Mouse (Mus musculus) gastrocnemius, postnatal 25 days (tissue): ENCODE results near the gene Mfap3. TPM values are rescaled to one million over a fixed set of nuclear protein-coding genes. Genes with fewer than 3 reads are reported as not detected.

Source experiments
- DNase-seq: peaks from one replicate; pipeline ENCODE4 v3.0.0; 2022
- long read RNA-seq, 2 experiments: library from polyadenylated mRNA; stranded (forward); transcript quantifications; one replicate each; pipeline ENCODE4 v2.0.0; 2021
- total RNA-seq, 2 experiments: library from RNA; stranded (reverse); gene quantifications; 1 replicate in 1 of 2; 2 replicates in 1 of 2; pipeline ENCODE4 v1.2.3; 2021

Mfap3 gene
- total RNA-seq, result 1 to 10 TPM; 7.2 to 9.1 TPM
- long read RNA-seq, experiment 1, full-length matches to known transcripts, result 3 of 4 reads
- long read RNA-seq, experiment 1, partial matches to known transcripts, result 0 of 4 reads
- long read RNA-seq, experiment 1, other reads (novel, unspliced or antisense), result 1 of 4 reads
- long read RNA-seq, experiment 2, full-length matches to known transcripts, result 2 of 5 reads
- long read RNA-seq, experiment 2, partial matches to known transcripts, result 1 of 5 reads
- long read RNA-seq, experiment 2, other reads (novel, unspliced or antisense), result 2 of 5 reads

DNA sequence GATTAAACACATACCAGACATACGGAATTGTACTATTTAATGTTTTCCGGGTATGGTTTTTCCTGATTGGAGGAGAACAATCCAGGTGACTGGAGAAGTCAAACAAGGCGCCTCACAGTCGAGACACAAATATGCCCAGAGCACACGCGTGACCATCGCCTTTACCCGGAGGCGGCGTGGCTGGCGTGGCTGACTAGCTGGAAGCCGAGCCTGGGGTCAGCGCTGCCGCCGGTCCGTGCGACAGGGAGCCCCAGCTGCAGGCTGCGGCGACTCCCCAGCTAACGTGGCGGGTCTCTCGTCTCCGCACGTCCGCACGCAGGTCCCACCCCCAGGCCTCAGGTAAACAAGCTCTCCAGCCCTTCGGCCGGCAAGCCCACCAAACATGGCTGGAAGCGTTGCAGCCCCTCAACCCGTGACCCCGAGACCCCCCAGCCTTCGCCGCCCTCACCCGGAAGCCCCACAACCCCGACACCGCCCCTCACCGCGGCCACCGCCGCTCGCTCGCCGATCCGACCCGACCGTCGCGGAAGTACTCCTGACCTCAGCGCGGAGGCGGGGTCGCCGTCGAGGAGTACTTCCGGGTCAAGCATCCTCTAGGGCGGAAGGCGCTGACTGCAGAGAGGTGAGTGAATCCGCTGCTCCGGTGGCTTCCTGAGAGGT is at the start of gene Mfap3, which contains the start of gene Fam114a2:
Mfap3 (plus strand) TSS at position 574 of the 660 bp plus-strand sequence.
Fam114a2 (minus strand) TSS at position 527 of the 660 bp plus-strand sequence.
- DNase-seq, result peak; percentile 87

DNA sequence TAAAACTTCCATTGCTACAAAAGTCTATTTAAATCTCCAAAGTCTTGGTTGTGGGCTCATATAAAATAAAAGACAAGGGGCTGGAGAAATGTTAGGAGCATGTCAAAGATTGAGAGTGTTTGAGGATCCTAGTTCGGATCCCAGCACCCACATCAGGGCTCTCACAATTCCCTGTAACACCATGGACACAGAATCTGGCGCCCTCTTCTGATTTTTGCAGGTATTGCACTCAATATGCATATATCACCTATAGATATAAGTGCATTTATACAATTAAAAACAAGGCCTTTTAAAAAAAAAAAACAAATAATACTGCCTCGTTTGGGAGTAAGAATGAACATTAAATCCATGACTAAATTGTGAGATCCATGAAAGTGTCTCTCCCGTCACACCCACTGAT is 49.8 kb upstream of the Mfap3 start:
- no peak for DNase-seq

DNA sequence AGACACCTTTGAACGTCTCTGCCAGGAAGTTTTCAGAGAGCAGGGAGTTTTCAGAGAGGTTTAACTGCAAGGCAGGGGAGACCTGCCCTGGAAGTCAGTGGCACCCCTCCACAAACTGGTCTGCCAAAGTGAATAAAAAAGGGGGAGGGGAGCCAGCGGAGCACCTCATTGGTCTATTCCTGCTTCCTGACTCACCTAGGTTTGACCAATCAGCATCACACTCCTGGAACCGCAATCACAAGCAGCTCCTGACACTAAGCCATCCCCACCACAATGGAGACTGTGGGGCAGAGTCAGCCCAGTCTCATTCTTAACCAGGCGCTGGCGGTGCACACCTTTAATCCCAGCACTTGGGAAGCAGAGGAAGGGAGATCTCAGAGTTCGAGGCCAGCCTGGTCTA is 48.4 kb upstream of the Mfap3 start:
- DNase-seq, result no peak

DNA sequence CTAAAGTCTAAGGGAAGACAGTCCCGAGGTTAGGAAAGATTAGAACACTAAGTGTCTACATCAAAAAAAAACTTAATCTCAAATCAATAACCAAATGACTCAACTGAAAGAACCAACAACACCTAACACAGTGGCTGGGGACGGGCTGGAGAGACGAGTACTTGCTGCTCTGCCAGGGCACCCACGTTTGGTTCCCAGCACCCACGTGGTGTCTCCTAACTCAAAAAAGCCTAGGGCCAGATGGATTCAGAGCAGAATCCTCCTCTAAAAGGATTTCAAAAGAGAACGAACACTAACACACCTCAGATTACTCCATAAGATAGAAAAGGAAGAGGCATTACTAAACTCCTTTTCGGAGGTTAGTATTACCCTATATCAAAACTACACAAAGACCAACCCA is 47.5 kb upstream of the Mfap3 start:
- no peak for DNase-seq

DNA sequence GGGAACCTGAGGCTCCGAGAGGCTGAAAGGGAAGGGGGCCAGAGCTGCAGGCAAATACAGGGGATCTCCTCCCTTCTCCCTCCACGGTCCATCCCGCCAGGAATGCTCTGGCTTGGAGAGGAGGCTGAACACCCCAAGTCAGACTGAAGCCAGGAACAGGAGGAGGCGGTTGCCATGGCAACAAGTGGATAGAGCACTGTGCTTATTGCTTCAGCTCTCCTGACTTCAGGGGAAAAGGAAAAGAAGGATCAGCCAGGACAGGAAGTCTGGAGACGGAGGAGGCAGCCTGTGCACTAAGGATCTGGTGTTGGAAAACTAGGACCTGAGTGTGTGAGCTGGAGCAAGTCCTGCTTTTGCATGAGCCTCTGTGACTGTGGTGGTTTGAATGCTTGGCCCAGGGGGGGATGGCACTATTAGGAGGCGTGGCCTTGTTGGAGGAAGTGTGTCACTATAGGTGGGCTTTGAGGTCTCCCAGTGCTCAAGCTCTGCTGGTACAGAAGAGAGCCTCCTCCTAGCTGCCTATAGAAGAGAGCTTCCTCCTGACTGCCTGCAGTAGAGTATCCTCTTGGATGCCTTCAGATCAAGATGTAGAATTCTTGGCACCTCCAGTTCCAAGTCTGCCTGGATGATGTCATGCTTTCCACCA is 44.0 kb upstream of the Mfap3 start:
- DNase-seq, result no peak

DNA sequence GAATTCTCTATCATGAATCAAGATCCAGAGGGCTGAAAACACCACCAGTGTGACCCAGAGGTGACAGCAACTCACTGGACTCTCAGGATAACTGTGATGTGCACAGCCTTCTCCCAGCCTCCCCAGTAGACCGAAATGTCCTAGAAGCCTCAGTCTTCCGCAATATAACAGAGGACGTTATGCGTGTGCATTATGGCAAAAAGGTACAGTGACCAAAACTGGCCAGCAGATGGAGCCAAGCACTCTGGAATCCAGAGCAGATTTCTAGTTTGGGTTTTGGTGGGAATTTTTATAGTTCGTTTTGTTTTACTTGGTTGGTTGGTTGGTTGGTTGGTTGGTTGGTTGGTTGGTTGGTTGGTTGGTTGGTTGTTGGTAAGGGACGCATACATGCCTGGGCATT is 43.3 kb upstream of the Mfap3 start:
- DNase-seq, result no peak

DNA sequence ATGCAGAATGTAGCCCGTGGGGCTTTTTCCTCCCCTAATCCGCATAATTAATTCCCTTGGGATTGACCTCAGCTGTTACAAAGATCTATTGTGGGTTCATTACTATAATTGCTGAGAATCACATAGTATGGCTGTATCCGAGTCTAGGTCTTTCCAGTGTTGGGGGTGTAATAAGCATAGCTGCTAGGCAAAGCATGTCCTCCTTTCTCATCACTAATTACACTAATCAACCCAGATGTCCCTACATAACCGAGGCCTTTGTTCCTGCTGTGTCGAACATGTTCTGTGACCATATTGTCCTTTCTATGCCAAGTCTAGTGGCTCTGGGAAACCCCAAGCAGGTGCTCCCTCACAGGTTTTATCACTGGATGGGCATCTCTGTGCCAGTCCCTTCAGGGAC is 40.4 kb upstream of the Mfap3 start:
- no peak for DNase-seq

DNA sequence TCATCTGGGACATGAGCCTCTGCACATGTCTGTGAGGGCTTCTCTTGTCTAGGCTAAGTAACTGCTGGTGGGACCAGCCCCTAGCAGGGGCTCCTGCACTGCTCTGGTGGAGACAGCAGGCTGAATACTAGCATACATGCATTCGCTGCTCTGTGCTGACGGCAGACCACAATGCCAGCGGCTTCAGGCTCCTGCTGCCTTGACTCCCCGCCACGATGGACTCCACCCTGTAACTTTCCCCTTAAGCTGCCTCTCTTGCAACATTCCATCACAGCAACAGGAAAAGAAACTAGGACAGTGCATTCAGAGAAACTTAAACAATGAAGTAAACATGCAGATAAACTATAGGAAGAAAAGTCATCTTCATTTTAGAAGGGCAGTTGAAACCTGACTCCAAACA is 30.0 kb upstream of the Mfap3 start:
- no peak for DNase-seq

DNA sequence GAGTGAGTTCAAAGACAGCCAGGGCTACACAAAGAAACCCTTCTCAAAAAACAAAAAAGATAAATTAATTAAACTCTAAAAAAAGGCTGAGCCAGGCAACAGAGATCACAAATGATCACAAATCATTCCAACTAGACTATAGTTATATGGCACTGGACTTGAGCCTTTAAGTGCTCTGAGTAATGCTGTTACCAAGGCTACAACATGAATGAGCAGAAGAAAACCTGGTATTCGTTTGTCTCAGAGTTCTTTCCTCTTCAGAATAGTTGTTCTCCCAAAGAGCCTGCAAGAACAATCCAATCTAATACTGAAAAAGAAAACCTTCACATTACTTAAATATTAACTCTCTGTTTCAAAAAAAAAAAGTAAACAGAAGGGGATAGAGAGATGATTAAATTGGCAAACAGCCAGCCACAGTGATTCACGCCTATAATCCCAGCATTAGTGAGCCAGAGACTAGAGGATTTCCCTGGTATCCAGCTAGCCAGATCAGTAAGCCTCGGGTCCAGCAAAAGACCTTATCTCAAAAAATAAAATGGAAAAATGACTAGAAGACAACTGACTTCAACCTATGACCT is 21.9 kb upstream of the Mfap3 start:
- DNase-seq, result no peak

DNA sequence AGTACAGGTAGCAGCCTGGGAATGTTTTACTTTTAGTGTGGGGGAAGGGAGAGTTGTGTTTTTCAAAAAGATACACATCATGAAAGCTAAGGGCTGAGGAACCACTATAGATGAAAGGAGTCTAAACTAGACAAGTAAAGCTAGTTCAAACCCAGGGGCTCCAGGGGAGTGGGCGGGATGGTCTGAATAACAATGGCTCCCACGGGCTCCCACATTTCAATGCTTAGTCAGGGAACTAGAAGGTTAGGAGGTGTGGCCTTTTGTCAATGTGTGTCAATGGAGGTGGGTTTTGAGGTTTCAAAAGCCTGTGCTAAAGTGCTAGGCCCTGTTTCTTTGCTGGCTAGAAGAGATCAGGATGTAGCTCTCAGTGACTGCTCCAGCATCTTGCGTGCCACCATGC is 20.8 kb upstream of the Mfap3 start:
- no peak for DNase-seq

DNA sequence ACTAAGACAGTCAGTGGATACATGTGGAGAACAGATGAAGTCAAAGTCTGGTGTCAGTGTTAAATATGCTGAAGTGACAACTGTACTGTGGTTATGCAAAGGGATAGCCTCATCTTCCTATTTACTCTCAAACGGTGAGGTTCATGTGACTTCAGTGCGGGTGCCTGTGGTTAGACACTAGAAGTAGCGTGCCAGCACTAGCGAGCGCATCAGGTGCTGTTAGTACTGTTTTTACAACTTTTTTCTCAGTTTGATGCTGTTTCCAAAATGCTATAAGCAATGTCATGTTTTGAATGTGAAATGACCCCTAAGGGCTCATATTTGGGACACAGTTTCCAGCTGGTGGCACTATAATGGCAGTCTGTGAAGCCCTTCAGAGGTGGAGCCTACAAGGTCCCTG is 20.2 kb upstream of the Mfap3 start:
- DNase-seq, result no peak

DNA sequence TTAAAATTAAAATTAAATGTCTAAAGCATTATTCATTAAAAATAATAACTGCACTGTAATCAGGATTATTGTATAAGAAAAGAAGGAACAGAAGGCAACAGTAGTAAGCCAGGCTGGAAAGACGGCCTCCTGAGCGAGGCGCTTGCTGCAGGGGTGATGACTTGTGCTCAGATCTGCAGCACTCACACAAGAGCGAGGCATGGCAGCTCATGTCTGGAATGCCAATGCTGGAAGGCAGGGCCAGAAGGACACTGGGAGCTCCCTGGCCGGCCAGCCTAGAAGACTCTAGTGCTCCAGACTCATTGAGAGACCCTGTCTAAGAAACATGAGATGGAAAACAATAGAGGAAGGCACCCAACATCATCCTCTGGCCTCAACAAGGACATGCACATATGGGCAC is 15.3 kb upstream of the Mfap3 start:
- DNase-seq, result no peak

DNA sequence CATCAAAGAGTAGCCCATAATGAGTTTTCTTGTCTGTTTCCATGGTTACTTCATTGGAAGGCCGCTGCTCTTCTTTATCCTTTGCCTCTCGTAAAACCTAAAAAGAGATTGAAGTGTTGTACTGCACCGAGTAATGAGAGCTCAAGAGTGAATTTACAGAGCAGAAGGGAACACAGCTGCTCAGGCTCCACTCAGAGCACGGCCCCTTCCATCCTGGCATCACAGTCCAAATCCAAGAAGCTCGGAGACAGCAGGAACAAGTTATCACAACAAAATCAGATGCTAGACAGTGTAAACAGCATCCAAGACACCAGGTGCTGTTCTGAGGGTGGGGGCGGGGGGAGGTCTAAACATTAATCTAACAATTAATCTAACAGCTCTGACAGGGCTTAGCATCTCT is 11.6 kb upstream of the Mfap3 start:
- no peak for DNase-seq

DNA sequence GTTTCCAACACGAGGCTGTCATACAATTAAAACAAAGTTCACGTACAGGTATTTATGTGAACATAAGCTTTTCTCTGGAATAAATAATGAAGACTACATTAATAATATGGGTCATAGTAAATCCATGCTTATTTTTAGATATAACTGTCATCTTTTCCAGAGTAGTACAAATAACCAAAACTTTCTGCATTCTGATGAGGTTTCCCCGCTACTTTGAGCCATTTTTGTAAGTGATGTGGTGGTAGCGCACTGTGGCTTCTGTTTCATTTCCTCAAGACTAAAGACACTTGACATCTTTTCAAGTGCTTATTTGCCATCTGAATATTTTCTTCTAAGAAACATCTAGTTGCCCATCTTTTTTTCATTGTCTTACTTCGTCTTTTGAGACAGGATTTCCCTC is 3.2 kb upstream of the Mfap3 start:
- DNase-seq, result no peak

DNA sequence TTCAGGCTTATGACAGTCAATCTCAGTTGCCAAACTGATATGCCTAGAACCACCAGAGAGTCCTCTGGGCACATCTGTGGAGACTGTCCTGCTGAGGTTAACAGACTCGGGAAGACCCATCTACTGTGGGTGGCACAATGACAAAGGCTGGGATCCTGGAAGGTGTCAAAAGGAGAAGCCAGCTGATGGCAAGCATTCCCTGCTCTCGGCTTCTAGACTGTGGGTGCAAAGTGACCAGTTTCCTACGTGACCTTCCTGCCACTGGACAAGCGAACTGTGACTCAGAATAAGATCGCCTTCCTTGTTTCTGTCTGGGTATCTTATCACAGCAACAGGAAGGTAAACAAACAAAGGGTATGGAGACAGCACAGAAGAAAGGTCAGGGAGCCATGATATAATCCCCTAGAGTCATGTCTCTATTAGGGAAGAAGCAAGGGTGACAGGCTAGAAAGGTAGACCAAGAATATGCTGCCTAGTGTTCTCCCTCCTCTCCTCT is 1.5 kb upstream of the Mfap3 start:
- DNase-seq, result no peak

DNA sequence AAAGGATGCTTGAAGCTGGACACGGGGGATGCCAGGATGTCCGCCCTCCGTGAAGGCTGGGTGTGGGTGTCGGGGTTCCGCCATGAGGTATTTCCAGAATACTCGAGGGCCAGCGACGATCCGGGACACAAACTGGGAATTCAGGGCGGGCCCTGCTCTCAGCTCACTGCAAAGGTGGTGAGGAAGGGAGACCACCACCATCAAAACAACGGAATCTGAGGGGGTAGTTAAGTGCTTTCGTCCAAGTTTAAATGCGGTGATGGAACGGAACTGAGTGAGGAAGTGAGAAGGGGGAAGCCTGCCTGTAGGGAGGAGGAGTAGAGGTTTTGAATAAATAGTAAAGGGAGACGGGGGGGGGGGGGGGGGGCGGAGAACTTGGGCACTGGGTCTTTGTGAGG is 286 bp downstream of the Mfap3 start:
- DNase-seq, result no peak

DNA sequence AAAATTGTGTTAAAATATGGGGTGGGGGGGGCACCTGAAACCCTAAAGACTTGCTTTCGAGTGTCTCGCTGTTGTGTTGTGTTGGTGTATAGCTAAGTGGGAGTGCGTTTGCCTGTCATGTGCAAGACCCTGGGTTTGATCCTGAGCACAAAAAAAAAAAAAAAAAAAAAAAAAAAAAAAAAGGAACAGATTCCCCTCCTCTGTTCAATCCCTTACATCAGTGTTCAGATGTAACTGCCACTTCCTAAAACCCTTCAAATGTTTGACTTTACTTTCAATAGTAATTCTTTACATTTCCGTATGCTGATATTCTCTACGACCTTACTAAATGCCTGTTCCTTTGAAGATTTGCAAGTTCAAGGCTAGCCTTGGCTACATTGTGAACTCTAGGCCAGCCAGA is 840 bp downstream of the Mfap3 start:
- DNase-seq, result no peak

DNA sequence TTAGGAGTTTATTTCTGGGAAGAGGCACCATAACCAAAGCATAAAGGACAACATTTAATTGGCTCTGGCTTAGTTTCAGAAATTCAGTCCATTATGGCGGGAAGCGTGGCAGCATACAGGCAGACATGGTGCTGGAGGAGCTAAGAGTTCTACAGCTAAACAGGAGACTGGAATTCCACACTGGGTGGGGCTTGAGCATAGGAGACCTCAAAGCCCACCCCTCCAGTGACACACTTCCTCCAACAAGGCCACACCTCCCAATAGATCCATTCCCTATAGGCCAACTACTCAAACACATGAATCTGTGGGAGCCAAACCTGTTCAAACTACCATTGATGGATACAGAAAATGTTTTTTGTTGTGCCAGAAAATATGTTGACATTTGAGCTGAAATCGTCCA is 2.7 kb downstream of the Mfap3 start:
- no peak for DNase-seq

DNA sequence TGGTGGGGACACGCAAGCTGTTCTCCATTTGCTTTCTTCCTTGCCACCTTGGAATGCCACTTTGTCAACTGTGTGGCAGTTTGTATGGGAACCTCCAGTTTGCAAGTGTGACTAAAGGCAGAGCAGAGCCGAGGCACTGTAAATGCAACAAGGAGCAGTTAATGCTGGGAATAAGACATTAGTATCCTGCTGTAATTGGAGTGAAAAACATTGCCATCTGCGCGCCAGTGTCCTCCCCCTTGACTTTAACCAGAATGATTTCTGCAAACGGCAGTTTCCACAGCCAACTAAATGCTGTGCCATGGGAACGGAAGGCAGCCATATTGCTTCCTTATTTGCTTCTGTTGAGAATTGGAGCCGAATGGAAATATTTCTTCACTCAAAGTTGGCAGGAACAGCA is 3.6 kb downstream of the Mfap3 start:
- DNase-seq, result no peak

DNA sequence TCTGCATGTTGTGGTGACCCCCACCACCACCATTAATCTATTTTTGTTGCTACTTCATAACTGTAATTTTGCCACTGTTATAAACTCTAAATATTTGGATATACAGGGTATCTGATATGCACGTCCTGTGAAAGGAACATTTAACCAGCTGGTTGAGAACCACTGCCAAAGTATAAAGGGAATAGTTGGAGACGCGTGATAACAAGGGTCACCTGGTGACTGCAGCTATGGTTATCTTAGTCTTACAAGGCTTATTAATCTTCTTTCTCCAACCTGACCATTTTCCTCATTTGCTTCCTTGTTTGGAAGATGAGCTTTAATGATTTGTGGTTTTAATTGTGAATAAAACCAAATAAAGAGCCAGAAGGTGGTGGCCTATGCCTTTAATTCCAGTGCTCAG is 5.0 kb downstream of the Mfap3 start:
- no peak for DNase-seq

DNA sequence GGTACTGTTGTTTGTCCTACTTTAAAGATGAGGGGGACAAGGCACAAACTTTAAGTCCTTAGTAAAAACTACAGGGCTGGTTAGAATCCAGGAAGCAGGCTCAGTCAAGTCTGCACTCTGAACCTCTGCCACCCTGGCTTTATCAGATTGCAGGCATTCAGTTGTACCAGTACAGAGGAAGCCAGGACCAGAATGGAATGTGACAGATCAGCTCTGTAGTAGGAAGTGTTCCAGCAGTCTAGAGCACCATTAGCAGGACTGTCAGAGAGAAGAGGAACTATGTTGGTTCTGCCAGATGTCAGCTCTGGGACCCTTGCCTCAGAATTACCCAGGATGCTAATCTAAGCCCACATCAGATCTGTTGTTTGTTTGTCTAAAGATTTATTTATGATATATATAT is 6.1 kb downstream of the Mfap3 start:
- no peak for DNase-seq

DNA sequence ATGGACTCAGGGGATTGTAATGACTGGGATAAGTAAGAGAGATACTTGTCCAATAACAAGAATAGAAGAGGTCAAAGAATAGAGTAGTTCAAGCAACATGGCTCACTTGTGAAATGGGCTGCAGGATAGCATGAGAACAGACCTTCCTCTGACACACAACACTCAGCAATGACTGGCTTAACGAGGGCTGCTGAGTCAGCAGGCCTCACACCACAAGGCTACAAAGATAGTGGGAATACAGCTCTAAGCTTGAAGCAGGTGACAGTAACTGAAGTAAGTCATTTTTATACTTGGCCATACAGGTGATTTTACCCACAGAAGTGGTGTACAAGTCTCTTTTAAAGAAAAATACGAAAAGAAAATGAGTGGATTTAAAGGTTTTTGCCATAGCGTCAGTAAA is 7.4 kb downstream of the Mfap3 start:
- DNase-seq, result no peak

DNA sequence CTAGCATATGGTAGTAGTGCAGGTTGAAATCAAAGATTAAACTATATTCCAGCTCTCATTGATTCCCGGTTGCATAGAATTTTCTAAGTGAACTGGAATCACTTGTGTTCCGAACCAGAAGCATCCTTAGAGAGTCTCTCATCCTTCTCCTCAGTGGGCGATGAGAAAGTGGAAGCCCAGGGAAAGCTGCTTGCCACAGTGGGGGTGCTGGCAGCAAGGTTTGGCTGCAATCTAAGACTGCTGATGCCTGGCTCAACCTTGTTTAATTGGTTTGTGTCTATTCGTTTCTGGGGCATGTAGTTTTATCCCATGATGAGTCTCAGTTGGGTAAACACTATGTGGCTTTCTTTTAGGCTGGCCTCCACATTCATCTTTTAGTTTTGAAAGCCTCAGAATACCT is 9.0 kb downstream of the Mfap3 start:
- no peak for DNase-seq
